Comparison of ENCODE assay signal across 9 mouse cellular contexts in the genomic region with DNA sequence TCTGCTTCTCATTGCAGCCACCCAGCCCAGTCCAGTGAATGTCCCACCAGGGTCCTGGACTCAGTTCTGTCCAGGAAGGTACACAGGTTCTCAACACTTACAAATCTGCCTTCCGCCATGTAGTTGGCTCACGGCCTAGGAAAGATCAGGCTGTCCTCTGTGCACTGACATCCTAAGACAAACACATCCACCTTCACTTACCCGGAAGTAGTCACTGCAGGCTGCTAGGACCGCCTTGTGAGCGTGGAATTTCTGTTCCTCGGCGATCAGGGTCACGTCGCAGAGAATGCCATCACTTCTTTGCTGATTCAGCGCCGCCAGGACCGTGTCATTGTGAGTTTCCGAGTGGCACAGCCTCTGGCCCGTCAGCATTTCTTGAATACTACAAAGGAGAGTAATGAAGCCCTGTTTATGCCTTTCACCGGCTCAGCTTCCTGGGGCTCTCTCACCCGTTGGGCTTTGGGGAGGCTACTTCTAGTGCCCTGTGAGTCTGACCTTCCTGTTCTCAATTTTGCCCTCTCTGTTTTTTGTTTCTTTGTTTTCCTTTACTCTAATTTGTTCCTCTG. TPM values are rescaled to one million over a fixed set of nuclear protein-coding genes. Genes with fewer than 3 reads are reported as not detected.
A peak's percentile ranks its signal among the peaks of the same experiment; 100 is the strongest.
DNase-seq lines count a peak whose midpoint lies in the region; ATAC-seq and TF ChIP-seq lines count a peak whose summit lies in the region.
"Had no signal": no experiment of that assay in that cellular context is flagged by ENCODE, and none has a peak within 500 bp of the region (broad histone marks: within the 10 kb centered on the region; RNA-seq: fewer than 3 reads in every experiment).

No protein-coding gene starts in this region.

- no peaks in the 10 kb centered on the region for H3K27me3 ChIP-seq in heart, embryonic 13.5 days (replicated peaks)
- H3K27me3 ChIP-seq in E14TG2a.4 (ENCODE audit: insufficient read depth, low read length), result no peaks in the 10 kb centered on the region
- no peaks in the 10 kb centered on the region for H3K27me3 ChIP-seq in embryonic facial prominence, embryonic 12.5 days
- no peaks in the 10 kb centered on the region for H3K27me3 ChIP-seq in hindbrain, embryonic 16.5 days (replicated peaks; ENCODE audit: control insufficient read depth, insufficient read depth, low read length)

- no peak for TF ChIP-seq CTCF in E14TG2a.4 (conservative IDR thresholded peaks at IDR 0.05; ENCODE audit: low read length)

- no peak for ATAC-seq in heart, embryonic 13.5 days (ENCODE audit: extremely low read depth, insufficient number of reproducible peaks, low FRiP score, low TSS enrichment)
- ATAC-seq in embryonic facial prominence, embryonic 12.5 days (ENCODE audit: insufficient number of reproducible peaks, insufficient read depth, low FRiP score, low TSS enrichment), result no peak
- ATAC-seq in hindbrain, embryonic 16.5 days, result no peak
- no peak for ATAC-seq in erythroid progenitor cell, adult 5-6 weeks (replicated peaks; ENCODE audit: low FRiP score, poor library complexity, severe bottlenecking)
- ATAC-seq: CD4-positive, CD25-positive, alpha-beta regulatory T cell, adult 4 months had no signal

- H3K4me2 ChIP-seq in heart, embryonic 13.5 days, result peak overlapping the region; percentile 61
- 0 out of 2 replicates have a peak overlapping the region, but pooled peaks have one; percentile 14 for H3K4me2 ChIP-seq in embryonic facial prominence, embryonic 12.5 days (replicated peaks)
- H3K4me2 ChIP-seq in hindbrain, embryonic 16.5 days (ENCODE audit: low read length), result peak overlapping the region; percentile 41

- no peak for DNase-seq in heart, postnatal 14 days
- no peak for DNase-seq in layer of hippocampus, postnatal 14 days (ENCODE audit: low spot score in 2 of 2)
- DNase-seq in spleen, postnatal 14 days (ENCODE audit: low spot score in 2 of 2), result no peak

- H3K4me3 ChIP-seq in heart, embryonic 13.5 days, result peak overlapping the region; percentile 36
- H3K4me3 ChIP-seq in E14TG2a.4 (replicated peaks; ENCODE audit: low read length), result peak overlapping the region; percentile 59
- no peak overlapping the region for H3K4me3 ChIP-seq in embryonic facial prominence, embryonic 12.5 days
- peak overlapping the region; percentile 3; the same call in 1 of the 2 replicates for H3K4me3 ChIP-seq in hindbrain, embryonic 16.5 days (ENCODE audit: low read length)

- H3K9ac ChIP-seq in heart, embryonic 13.5 days, result peak overlapping the region; percentile 48
- no peak overlapping the region for H3K9ac ChIP-seq in embryonic facial prominence, embryonic 12.5 days
- H3K9ac ChIP-seq in hindbrain, embryonic 16.5 days (ENCODE audit: low read depth, low read length), result no peak overlapping the region

- WGBS in heart, embryonic 13.5 days, result 31% methylated on average over 16 of the region's 16 CpGs
- 16% methylated on average over 16 of the region's 16 CpGs for WGBS in embryonic facial prominence, embryonic 12.5 days
- 22% methylated on average over 16 of the region's 16 CpGs for WGBS in hindbrain, embryonic 16.5 days

- peaks cover 16% of the 10 kb centered on the region for H3K4me1 ChIP-seq in heart, embryonic 13.5 days
- no peaks in the 10 kb centered on the region; the same call in 1 of the 2 replicates for H3K4me1 ChIP-seq in E14TG2a.4 (replicated peaks; ENCODE audit: low read depth, low read length)
- H3K4me1 ChIP-seq in embryonic facial prominence, embryonic 12.5 days, result no peaks in the 10 kb centered on the region
- no peaks in the 10 kb centered on the region; the same call in none of the 2 replicates for H3K4me1 ChIP-seq in hindbrain, embryonic 16.5 days (ENCODE audit: control insufficient read depth, insufficient read depth, low read depth, low read length)

- no peaks in the 10 kb centered on the region for H3K36me3 ChIP-seq in heart, embryonic 13.5 days
- no peaks in the 10 kb centered on the region for H3K36me3 ChIP-seq in E14TG2a.4 (ENCODE audit: insufficient read depth, low read length)
- no peaks in the 10 kb centered on the region for H3K36me3 ChIP-seq in embryonic facial prominence, embryonic 12.5 days
- H3K36me3 ChIP-seq in hindbrain, embryonic 16.5 days (ENCODE audit: control insufficient read depth, insufficient read depth, low read length), result no peaks in the 10 kb centered on the region

- no peaks in the 10 kb centered on the region for H3K9me3 ChIP-seq in heart, embryonic 13.5 days
- H3K9me3 ChIP-seq in E14TG2a.4 (ENCODE audit: low read length), result no peaks in the 10 kb centered on the region
- H3K9me3 ChIP-seq in embryonic facial prominence, embryonic 12.5 days, result 0 out of 2 replicates have a peak, but pooled peaks cover 2% of the 10 kb centered on the region
- H3K9me3 ChIP-seq in hindbrain, embryonic 16.5 days (ENCODE audit: control insufficient read depth, low read length), result no peaks in the 10 kb centered on the region

- intact Hi-C loops in heart, postnatal 14 days (cut with DNase I), result no loop called here

- H3K27ac ChIP-seq in heart, embryonic 13.5 days (replicated peaks), result peak overlapping the region; percentile 53; the same call in 1 of the 2 replicates
- no peak overlapping the region for H3K27ac ChIP-seq in embryonic facial prominence, embryonic 12.5 days
- no peak overlapping the region for H3K27ac ChIP-seq in hindbrain, embryonic 16.5 days (ENCODE audit: low read depth, low read length)

RNA-seq across cellular contexts. Expression of a gene that starts 58.4 kb away (rescaled TPM):
- polyA plus RNA-seq in heart, embryonic 13.5 days (2015; fragmentation: Nextera tagmentation; extraction: Ambion mirVana), result 2.9 and 3.4 TPM in 2 replicates
- total RNA-seq in heart, postnatal 14 days (2021), result under 1 TPM; 0.88 TPM
- 4.1 TPM in 2 replicates for polyA plus RNA-seq in embryonic facial prominence, embryonic 12.5 days (2016; fragmentation: Nextera tagmentation; extraction: Ambion mirVana)
- polyA plus RNA-seq in hindbrain, embryonic 16.5 days (2015; fragmentation: Nextera tagmentation; extraction: Ambion mirVana), result 37.1 and 38.5 TPM in 2 replicates
- total RNA-seq in layer of hippocampus, postnatal 14 days (2021), result 10 to 100 TPM; 12.9 to 17.6 TPM
- total RNA-seq in erythroid progenitor cell, adult 5-6 weeks (2015; ENCODE audit: low replicate concordance), result not detected in 2 replicates
- not detected in 2 replicates for total RNA-seq in erythroid progenitor cell, adult 5-6 weeks (2017; ENCODE audit: low replicate concordance)

Comparison
In these comparisons a context has a peak if more than half of its experiments do, and no peak if none do; other contexts are left out.
1. RNA of a gene that starts 58.4 kb away (total RNA-seq): 12.9 to 17.6 TPM in layer of hippocampus, postnatal 14 days; 0.88 TPM in heart, postnatal 14 days and not detected in erythroid progenitor cell, adult 5-6 weeks; every median in the first group is over 4 times any median in the second.
2. Peak in every context shown above with its lines, with median percentiles within 50 percentile points of each other: H3K4me2 ChIP-seq.